Mouse (Mus musculus): ENCODE measurements around the gene Bnc2. TPM values are rescaled to one million over a fixed set of nuclear protein-coding genes. Genes with fewer than 3 reads are reported as not detected.

Bnc2 gene
- polyA plus RNA-seq, 1 experiment = 7.2 TPM

GRCm38 (mm10) chr4:84668949-84669605 is 6.0 kb downstream of the Bnc2 start:
- H3K4me1 ChIP-seq (ENCODE audit: control insufficient read depth, insufficient read depth, low read length) = peaks cover 3% of the 10 kb centered on the region
- H3K27me3 ChIP-seq (ENCODE audit: control insufficient read depth, insufficient read depth, low read length, poor library complexity, severe bottlenecking) = no peaks in the 10 kb centered on the region
- 0 out of 2 replicates have a peak overlapping the region, but pooled peaks have one; percentile 1 for H3K27ac ChIP-seq (ENCODE audit: insufficient read depth, low read length)
- H3K9me3 ChIP-seq (replicated peaks; ENCODE audit: control insufficient read depth, insufficient read depth, low read length, poor library complexity, severe bottlenecking) = no peaks in the 10 kb centered on the region
- no peak overlapping the region for H3K4me3 ChIP-seq (ENCODE audit: low read depth, low read length)
- H3K36me3 ChIP-seq (ENCODE audit: control insufficient read depth, insufficient read depth, low read length, poor library complexity, severe bottlenecking) = no peaks in the 10 kb centered on the region
- TF ChIP-seq POLR2A (IDR thresholded peaks at IDR 0.05; ENCODE audit: insufficient read depth, low read length) (no peak), CTCF (IDR thresholded peaks at IDR 0.05; ENCODE audit: low read depth, low read length) (no peak), EP300 (IDR thresholded peaks at IDR 0.05; ENCODE audit: insufficient read depth, low read depth, low read length) (no peak)
- 0 out of 2 replicates have a peak overlapping the region, but pooled peaks have one; percentile 11 for H3K9ac ChIP-seq (ENCODE audit: low read depth, poor library complexity, severe bottlenecking)

- Histone ChIP-seq H3K27me3 (ENCODE audit: control insufficient read depth, insufficient read depth, low read length, poor library complexity, severe bottlenecking) (no peaks in the 10 kb centered on the region), H3K4me3 (ENCODE audit: low read depth, low read length) (no peak overlapping the region), H3K27ac (ENCODE audit: insufficient read depth, low read length) (no peak overlapping the region)
Measured at GRCm38 (mm10) chr4:84668226-84668625, 6.8 kb downstream of the Bnc2 start.

GRCm38 (mm10) chr4:84662228-84663065 is 12.6 kb downstream of the Bnc2 start:
- Histone ChIP-seq H3K9me3 (replicated peaks; ENCODE audit: control insufficient read depth, insufficient read depth, low read length, poor library complexity, severe bottlenecking) (no peaks in the 10 kb centered on the region), H3K4me1 (ENCODE audit: control insufficient read depth, insufficient read depth, low read length) (peaks cover 9% of the 10 kb centered on the region), H3K27me3 (ENCODE audit: control insufficient read depth, insufficient read depth, low read length, poor library complexity, severe bottlenecking) (no peaks in the 10 kb centered on the region), H3K36me3 (ENCODE audit: control insufficient read depth, insufficient read depth, low read length, poor library complexity, severe bottlenecking) (no peaks in the 10 kb centered on the region), H3K9ac (ENCODE audit: low read depth, poor library complexity, severe bottlenecking) (no peak overlapping the region), H3K4me3 (ENCODE audit: low read depth, low read length) (no peak overlapping the region), H3K27ac (ENCODE audit: insufficient read depth, low read length) (peak overlapping the region; percentile 93)
- TF ChIP-seq CTCF (IDR thresholded peaks at IDR 0.05; ENCODE audit: low read depth, low read length) (no peak), EP300 (IDR thresholded peaks at IDR 0.05; ENCODE audit: insufficient read depth, low read depth, low read length) (peak; percentile 98), POLR2A (IDR thresholded peaks at IDR 0.05; ENCODE audit: insufficient read depth, low read length) (no peak)

More at GRCm38 (mm10) chr4:84668226-84668625, 6.8 kb downstream of the Bnc2 start:
- H3K9me3 ChIP-seq (replicated peaks; ENCODE audit: control insufficient read depth, insufficient read depth, low read length, poor library complexity, severe bottlenecking) = no peaks in the 10 kb centered on the region
- TF ChIP-seq EP300 (IDR thresholded peaks at IDR 0.05; ENCODE audit: insufficient read depth, low read depth, low read length) = no peak
- no peak for TF ChIP-seq POLR2A (IDR thresholded peaks at IDR 0.05; ENCODE audit: insufficient read depth, low read length)
- TF ChIP-seq CTCF (IDR thresholded peaks at IDR 0.05; ENCODE audit: low read depth, low read length) = no peak
- H3K4me1 ChIP-seq (ENCODE audit: control insufficient read depth, insufficient read depth, low read length) = peaks cover 5% of the 10 kb centered on the region
- H3K36me3 ChIP-seq (ENCODE audit: control insufficient read depth, insufficient read depth, low read length, poor library complexity, severe bottlenecking) = no peaks in the 10 kb centered on the region
- H3K9ac ChIP-seq (ENCODE audit: low read depth, poor library complexity, severe bottlenecking) = no peak overlapping the region

- H3K9ac ChIP-seq (ENCODE audit: low read depth, poor library complexity, severe bottlenecking) = peak overlapping the region; percentile 18; the same call in 1 of the 2 replicates
- peak overlapping the region; percentile 100 for H3K27ac ChIP-seq (ENCODE audit: insufficient read depth, low read length)
Measured at GRCm38 (mm10) chr4:84661341-84661740, 13.7 kb downstream of the Bnc2 start.

GRCm38 (mm10) chr4:84651786-84652185 is 23.3 kb downstream of the Bnc2 start:
- H3K4me3 ChIP-seq (ENCODE audit: low read depth, low read length) = no peak overlapping the region
- H3K27me3 ChIP-seq (ENCODE audit: control insufficient read depth, insufficient read depth, low read length, poor library complexity, severe bottlenecking) = no peaks in the 10 kb centered on the region
- peaks cover 2% of the 10 kb centered on the region for H3K4me1 ChIP-seq (ENCODE audit: control insufficient read depth, insufficient read depth, low read length)
- H3K9ac ChIP-seq (ENCODE audit: low read depth, poor library complexity, severe bottlenecking) = no peak overlapping the region
- H3K27ac ChIP-seq (ENCODE audit: insufficient read depth, low read length) = no peak overlapping the region
- TF ChIP-seq CTCF (IDR thresholded peaks at IDR 0.05; ENCODE audit: low read depth, low read length) (no peak), POLR2A (IDR thresholded peaks at IDR 0.05; ENCODE audit: insufficient read depth, low read length) (no peak), EP300 (IDR thresholded peaks at IDR 0.05; ENCODE audit: insufficient read depth, low read depth, low read length) (no peak)
- no peaks in the 10 kb centered on the region for H3K36me3 ChIP-seq (ENCODE audit: control insufficient read depth, insufficient read depth, low read length, poor library complexity, severe bottlenecking)
- no peaks in the 10 kb centered on the region for H3K9me3 ChIP-seq (replicated peaks; ENCODE audit: control insufficient read depth, insufficient read depth, low read length, poor library complexity, severe bottlenecking)

More at GRCm38 (mm10) chr4:84661341-84661740, 13.7 kb downstream of the Bnc2 start:
- no peaks in the 10 kb centered on the region for H3K36me3 ChIP-seq (ENCODE audit: control insufficient read depth, insufficient read depth, low read length, poor library complexity, severe bottlenecking)
- TF ChIP-seq CTCF (IDR thresholded peaks at IDR 0.05; ENCODE audit: low read depth, low read length) = no peak
- TF ChIP-seq POLR2A (IDR thresholded peaks at IDR 0.05; ENCODE audit: insufficient read depth, low read length) = no peak
- TF ChIP-seq EP300 (IDR thresholded peaks at IDR 0.05; ENCODE audit: insufficient read depth, low read depth, low read length) = no peak
- no peaks in the 10 kb centered on the region for H3K9me3 ChIP-seq (replicated peaks; ENCODE audit: control insufficient read depth, insufficient read depth, low read length, poor library complexity, severe bottlenecking)
- H3K4me1 ChIP-seq (ENCODE audit: control insufficient read depth, insufficient read depth, low read length) = peaks cover 7% of the 10 kb centered on the region
- no peak overlapping the region for H3K4me3 ChIP-seq (ENCODE audit: low read depth, low read length)
- no peaks in the 10 kb centered on the region for H3K27me3 ChIP-seq (ENCODE audit: control insufficient read depth, insufficient read depth, low read length, poor library complexity, severe bottlenecking)
